Mouse (Mus musculus) stomach, embryonic 15.5 days (tissue): ENCODE results near the gene Gm3002. TPM values are rescaled to one million over a fixed set of nuclear protein-coding genes. Genes with fewer than 3 reads are reported as not detected.
"Not testable (repeated sequence)": the region's sequence is repeated elsewhere in the genome, so short reads cannot be mapped to it uniquely, and the experiment has no call there.

Source experiments
- ATAC-seq: fragments of 200-750 bp; cut with Nextera tagmentation; 2 replicates; pipeline ENCODE4 v1.8.0; 2017; ENCODE audit warnings: low read depth, moderate number of reproducible peaks, moderate TSS enrichment; ENCODE audit not compliant: insufficient read depth, low FRiP score
- H3K27ac ChIP-seq: fragments of 300-500 bp; sonication (generic); 2 replicates; pipeline ENCODE4 v1.5.1; 2015; ENCODE audit warnings: mild to moderate bottlenecking, inconsistent platforms
- H3K27me3 ChIP-seq: fragments of 300-500 bp; sonication (generic); replicated peaks from 2 replicates; pipeline ENCODE4 v1.6.1; 2015; ENCODE audit warnings: inconsistent platforms
- H3K36me3 ChIP-seq: fragments of 300-500 bp; sonication (generic); 2 replicates; pipeline ENCODE4 v1.6.1; 2015; ENCODE audit warnings: inconsistent platforms
- H3K4me1 ChIP-seq: fragments of 300-500 bp; sonication (generic); 2 replicates; pipeline ENCODE4 v1.6.1; 2015; ENCODE audit warnings: inconsistent platforms
- H3K4me2 ChIP-seq: fragments of 300-500 bp; sonication (generic); 2 replicates; pipeline ENCODE4 v1.6.1; 2015; ENCODE audit warnings: mild to moderate bottlenecking, inconsistent platforms
- H3K4me3 ChIP-seq: fragments of 300-500 bp; sonication (generic); replicated peaks from 2 replicates; pipeline ENCODE4 v1.5.1; 2015; ENCODE audit warnings: inconsistent platforms
- H3K9ac ChIP-seq: fragments of 300-500 bp; sonication (generic); 2 replicates; pipeline ENCODE4 v1.6.1; 2015; ENCODE audit warnings: inconsistent platforms
- H3K9me3 ChIP-seq: fragments of 300-500 bp; sonication (generic); 2 replicates; pipeline ENCODE4 v1.6.1; 2016; ENCODE audit warnings: inconsistent platforms
- WGBS: fragments of 180-500 bp; shearing (Covaris S2); methylation state at CpG from one replicate; pipeline ENCODE4 v1.1.7; 2015; 5-methylcytosine and 5-hydroxymethylcytosine counted together
- polyA plus RNA-seq: library from polyadenylated mRNA; unstranded; fragments of >200 nt; fragmentation: Nextera tagmentation; extraction: Ambion mirVana; gene quantifications from 2 replicates; pipeline ENCODE4 v1.2.1, GENCODE M21; 2015

The Gm3002 gene
- 0.12 TPM in 1 of 2 replicates, not detected in the other for polyA plus RNA-seq

DNA sequence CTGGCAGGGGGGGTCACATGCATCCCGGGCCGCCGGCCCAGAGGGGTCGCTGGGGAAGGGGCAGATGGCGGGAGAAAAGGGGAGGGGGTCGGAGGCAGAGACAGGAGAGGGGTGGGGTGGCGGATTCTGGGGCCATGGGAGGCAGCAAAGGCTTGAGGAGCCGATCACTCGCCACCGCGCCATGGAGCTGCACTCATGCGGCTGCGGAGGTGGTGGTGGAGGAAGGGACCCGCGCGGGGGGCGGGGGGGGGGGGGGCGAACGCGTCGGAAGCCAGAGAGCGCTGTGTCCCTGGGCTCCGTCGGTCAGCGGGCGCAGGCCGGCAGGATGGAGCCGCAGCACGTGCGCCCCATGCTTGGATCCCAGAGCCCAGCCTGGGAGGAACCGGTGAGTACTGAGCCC is at the start of gene Gm3002:
TSS of gene Gm3002 (plus strand) at position 301 of the 400 bp plus-strand sequence.
- ATAC-seq, H3K27me3 ChIP-seq, H3K4me3 ChIP-seq, H3K4me2 ChIP-seq, H3K9ac ChIP-seq, H3K36me3 ChIP-seq, H3K4me1 ChIP-seq, H3K27ac ChIP-seq, H3K9me3 ChIP-seq: not testable (repeated sequence)
- WGBS, result no CpG with 5 or more reads among the region's 31 CpGs

DNA sequence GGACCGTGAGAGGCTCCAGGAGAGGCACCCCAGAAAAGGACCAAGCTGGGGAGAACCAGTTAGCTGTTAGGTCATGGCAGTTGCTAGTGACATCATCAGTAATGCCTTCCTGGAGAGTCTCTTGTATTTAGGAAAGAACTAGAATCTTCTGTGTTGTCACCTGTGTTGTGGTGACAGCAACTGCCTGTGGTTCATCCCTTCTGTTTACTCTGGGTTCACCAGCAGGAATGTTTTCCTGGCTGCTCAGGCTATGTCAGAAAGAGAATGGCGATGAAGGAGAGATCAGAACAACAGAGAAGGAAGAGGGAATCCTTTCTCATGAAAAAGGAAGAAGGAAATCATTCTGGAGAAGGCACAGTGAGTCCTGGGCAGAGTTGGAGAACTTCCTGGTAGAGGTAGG is 36.1 kb downstream of the Gm3002 start, which contains the start of gene Gm3033:
TSS of gene Gm3033 (plus strand) at position 301 of the 400 bp plus-strand sequence.
- not testable (repeated sequence) for H3K27ac ChIP-seq, H3K4me1 ChIP-seq, H3K36me3 ChIP-seq, H3K4me3 ChIP-seq, H3K27me3 ChIP-seq, ATAC-seq, H3K4me2 ChIP-seq, H3K9ac ChIP-seq, H3K9me3 ChIP-seq
- whole genome bisulfite sequencing, result no CpG with 5 or more reads among the region's 2 CpGs

DNA sequence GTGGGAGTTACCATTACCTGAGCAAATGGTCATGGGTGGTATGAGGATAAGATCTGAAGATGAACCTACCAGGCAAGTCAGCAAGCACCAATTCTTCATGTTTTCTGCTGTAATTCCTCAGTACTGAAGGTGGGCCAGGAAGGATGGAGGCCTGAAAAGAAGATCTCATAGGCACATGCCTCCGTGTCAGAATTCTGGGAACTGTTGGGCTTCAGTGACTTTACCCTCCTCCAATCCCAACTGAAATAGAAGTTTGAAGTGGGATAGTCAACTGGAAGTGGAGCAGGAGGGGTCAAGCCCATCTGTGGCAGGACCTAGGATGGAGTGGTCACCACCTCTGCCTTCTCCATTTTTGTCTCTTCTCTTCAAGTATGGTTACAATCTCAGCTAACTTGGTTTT is 74.0 kb downstream of the Gm3002 start, which contains the start of gene Gm2916:
TSS of gene Gm2916 (plus strand) at position 301 of the 400 bp plus-strand sequence.
- not testable (repeated sequence) for H3K27me3 ChIP-seq, ATAC-seq, H3K36me3 ChIP-seq, H3K4me1 ChIP-seq, H3K4me2 ChIP-seq, H3K9me3 ChIP-seq, H3K4me3 ChIP-seq, H3K9ac ChIP-seq, H3K27ac ChIP-seq
- WGBS, result no CpG with 5 or more reads among the region's 1 CpGs

DNA sequence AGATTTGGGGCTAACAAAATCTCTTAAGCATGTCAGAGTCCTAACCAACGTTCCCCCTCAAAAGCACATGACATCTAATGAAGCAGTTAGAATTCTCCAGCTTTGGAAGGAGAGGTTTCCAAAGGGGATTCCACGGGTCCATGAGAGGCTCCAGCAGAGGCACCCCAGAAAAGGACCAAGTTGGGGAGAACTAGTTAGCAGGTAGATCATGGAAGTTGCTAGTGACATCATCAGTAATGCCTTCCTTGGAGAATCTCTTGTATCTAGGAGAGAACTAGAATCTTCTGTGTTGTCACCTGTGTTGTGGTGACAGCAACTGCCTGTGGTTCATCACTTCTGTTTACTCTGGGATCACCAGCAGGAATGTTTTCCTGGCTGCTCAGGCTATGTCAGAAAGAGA is 121.6 kb downstream of the Gm3002 start, which contains the start of gene Gm3029:
TSS of gene Gm3029 (plus strand) at position 301 of the 400 bp plus-strand sequence.
- 56% methylated on average over 1 of the region's 2 CpGs for WGBS
- H3K4me1 ChIP-seq, H3K9me3 ChIP-seq, H3K36me3 ChIP-seq, H3K9ac ChIP-seq, ATAC-seq, H3K4me3 ChIP-seq, H3K4me2 ChIP-seq, H3K27me3 ChIP-seq, H3K27ac ChIP-seq: not testable (repeated sequence)

DNA sequence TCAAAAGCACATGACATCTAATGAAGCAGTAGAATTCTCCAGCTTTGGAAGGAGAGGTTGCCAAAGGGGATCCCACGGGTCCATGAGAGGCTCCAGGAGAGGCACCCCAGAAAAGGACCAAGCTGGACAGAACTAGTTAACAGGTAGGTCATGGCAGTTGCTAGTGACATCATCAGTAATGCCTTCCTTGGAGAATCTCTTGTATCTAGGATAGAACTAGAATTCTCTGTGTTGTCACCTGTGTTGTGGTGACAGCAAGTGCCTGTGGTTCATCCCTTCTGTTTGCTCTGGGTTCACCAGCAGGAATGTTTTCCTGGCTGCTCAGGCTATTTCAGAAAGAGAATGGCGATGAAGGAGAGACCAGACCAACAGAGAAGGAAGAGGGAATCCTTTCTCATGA is 153.4 kb downstream of the Gm3002 start, which contains the start of gene Gm3095:
TSS of gene Gm3095 (plus strand) at position 301 of the 400 bp plus-strand sequence.
- H3K27me3 ChIP-seq, ATAC-seq, H3K36me3 ChIP-seq, H3K4me1 ChIP-seq, H3K9ac ChIP-seq, H3K9me3 ChIP-seq, H3K4me2 ChIP-seq, H3K27ac ChIP-seq, H3K4me3 ChIP-seq: not testable (repeated sequence)
- WGBS, result no CpG with 5 or more reads among the region's 2 CpGs

DNA sequence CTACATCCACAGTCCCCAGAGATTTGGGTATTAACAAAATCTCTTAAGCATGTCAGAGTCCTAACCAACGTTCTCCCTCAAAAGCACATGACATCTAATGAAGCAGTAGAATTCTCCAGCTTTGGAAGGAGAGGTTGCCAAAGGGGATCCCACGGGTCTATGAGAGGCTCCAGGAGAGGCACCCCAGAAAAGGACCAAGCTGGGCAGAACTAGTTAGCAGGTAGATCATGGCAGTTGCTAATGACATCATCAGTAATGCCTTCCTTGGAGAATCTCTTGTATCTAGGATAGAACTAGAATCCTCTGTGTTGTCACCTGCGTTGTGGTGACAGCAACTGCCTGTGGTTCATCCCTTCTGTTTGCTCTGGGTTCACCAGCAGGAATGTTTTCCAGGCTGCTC is 188.2 kb downstream of the Gm3002 start, which contains the start of gene Gm3099:
TSS of gene Gm3099 (plus strand) at position 301 of the 400 bp plus-strand sequence.
- H3K9me3 ChIP-seq, ATAC-seq, H3K4me2 ChIP-seq, H3K27me3 ChIP-seq, H3K27ac ChIP-seq, H3K4me3 ChIP-seq, H3K9ac ChIP-seq, H3K4me1 ChIP-seq, H3K36me3 ChIP-seq: not testable (repeated sequence)
- 69% methylated on average over 1 of the region's 3 CpGs for WGBS

Other genes with a start within 250 kb of the Gm3002 start
- not detected in 2 replicates for gene Gm3012, start 175.6 kb upstream of the Gm3002 start, polyA plus RNA-seq
- gene Gm3020, start 158.0 kb upstream of the Gm3002 start, polyA plus RNA-seq, result 0.62 and 0.64 TPM in 2 replicates
- gene Gm3043, start 121.3 kb upstream of the Gm3002 start, polyA plus RNA-seq, result not detected in 2 replicates
- not detected in 2 replicates for gene Gm3033, start 36.2 kb downstream of the Gm3002 start, polyA plus RNA-seq
- 0.10 TPM in 1 of 2 replicates, not detected in the other for gene Gm2916, start 74.1 kb downstream of the Gm3002 start, polyA plus RNA-seq
- gene Gm3029, start 121.7 kb downstream of the Gm3002 start, polyA plus RNA-seq, result not detected in 2 replicates
- gene Gm3095, start 153.5 kb downstream of the Gm3002 start, polyA plus RNA-seq, result 0.13 and 0.17 TPM in 2 replicates
- not detected in 2 replicates for gene Gm3099, start 188.3 kb downstream of the Gm3002 start, polyA plus RNA-seq
- gene Gm5796, start 213.9 kb downstream of the Gm3002 start, polyA plus RNA-seq, result 0.35 and 0.41 TPM in 2 replicates